Mouse (Mus musculus) stomach, postnatal 0 days (tissue): ENCODE measurements around the gene Rab6a.

Experiments used
- CTCF ChIP-seq: IDR thresholded peaks from 2 replicates; pipeline ENCODE4 v1.5.1; 2016; ENCODE audit warnings: antibody characterized with exemption, low read depth, mild to moderate bottlenecking, moderate library complexity
- EP300 ChIP-seq: optimal IDR thresholded peaks from 2 replicates; pipeline ENCODE3; 2016; ENCODE audit warnings: antibody characterized with exemption

DNA sequence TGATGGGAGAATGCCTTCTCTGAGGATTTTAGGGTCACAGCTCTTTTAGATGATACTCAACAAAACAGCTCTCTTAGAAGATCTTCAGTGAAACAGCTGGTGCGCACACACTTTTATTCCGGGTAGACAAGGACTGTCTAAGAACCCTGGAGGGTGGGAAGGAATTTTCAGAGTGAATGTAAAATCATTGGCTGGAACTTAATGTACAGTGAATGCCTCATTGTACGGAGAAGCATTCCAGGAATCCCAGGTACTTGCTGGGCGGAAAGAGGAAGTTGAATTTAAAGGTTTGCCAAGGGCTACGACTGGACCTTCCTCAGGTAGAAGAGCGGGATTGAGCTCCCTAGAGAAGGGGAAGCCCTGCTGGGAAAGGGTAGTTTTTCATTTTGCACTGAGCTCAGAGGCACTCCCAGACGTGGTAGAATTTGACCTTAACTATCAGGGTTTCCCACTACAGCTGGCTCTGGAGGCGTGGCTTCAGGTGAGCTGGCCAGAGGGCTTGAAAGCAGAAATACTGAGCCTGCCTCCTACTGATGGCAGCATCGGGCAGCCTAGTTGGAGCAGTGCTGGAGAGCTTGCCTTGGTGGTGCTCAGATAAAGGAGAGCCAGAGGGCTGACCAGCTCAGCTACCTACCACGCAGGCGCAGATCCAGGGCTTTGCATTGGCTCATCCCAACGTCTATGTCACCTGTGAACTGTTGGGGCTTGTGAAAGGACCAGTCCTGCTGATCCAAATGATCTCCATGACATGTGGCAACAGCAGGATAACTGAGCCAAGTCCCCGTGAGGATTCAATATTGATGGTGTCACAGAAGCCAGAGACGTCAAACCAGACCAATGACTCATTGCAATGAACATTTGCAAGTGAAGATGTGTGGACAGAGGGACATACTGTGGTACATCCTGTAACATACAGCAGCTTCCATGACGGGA, 72.0 kb downstream of the Rab6a start:
- TF ChIP-seq CTCF: no peak
- no peak for TF ChIP-seq EP300
